Mouse (Mus musculus): ENCODE measurements around the gene Mpi. TPM values are rescaled to one million over a fixed set of nuclear protein-coding genes. Genes with fewer than 3 reads are reported as not detected.

Gene Mpi
- polyA plus RNA-seq, 1 experiment from 2014 or later, result 24.6 TPM

GRCm38 (mm10) chr9:57553119-57553518 is 556 bp upstream of the Mpi start:
- Histone ChIP-seq H3K27ac (replicated peaks) (no peak overlapping the region), H3K4me1 (replicated peaks; ENCODE audit: control insufficient read depth, insufficient read depth) (no peaks in the 10 kb centered on the region; the same call in 1 of the 2 replicates), H3K9ac (ENCODE audit: low read length) (no peak overlapping the region), H3K9me3 (ENCODE audit: control insufficient read depth, low read length) (no peaks in the 10 kb centered on the region), H3K4me3 (ENCODE audit: low read depth, low read length) (no peak overlapping the region), H3K4me2 (replicated peaks; ENCODE audit: low read depth) (no peak overlapping the region), H3K36me3 (ENCODE audit: control insufficient read depth, insufficient read depth, low read length) (peaks cover 6% of the 10 kb centered on the region; the same call in 1 of the 2 replicates), H3K27me3 (ENCODE audit: control insufficient read depth, insufficient read depth, low read length) (no peaks in the 10 kb centered on the region)
- TF ChIP-seq CTCF (IDR thresholded peaks at IDR 0.05; ENCODE audit: low read depth) (no peak), EP300 (optimal IDR thresholded peaks at IDR 0.05) (no peak)
- 77% methylated on average over 11 of the region's 11 CpGs for WGBS
- no peak for ATAC-seq (ENCODE audit: low FRiP score, low TSS enrichment)
- DNase-seq (ENCODE audit: low spot score), result no peak

GRCm38 (mm10) chr9:57550126-57550862 is 2.3 kb downstream of the Mpi start:
- Histone ChIP-seq H3K4me2 (replicated peaks; ENCODE audit: low read depth) (no peak overlapping the region), H3K4me1 (replicated peaks; ENCODE audit: control insufficient read depth, insufficient read depth) (no peaks in the 10 kb centered on the region; the same call in 1 of the 2 replicates), H3K27me3 (ENCODE audit: control insufficient read depth, insufficient read depth, low read length) (no peaks in the 10 kb centered on the region), H3K9ac (ENCODE audit: low read length) (no peak overlapping the region), H3K4me3 (ENCODE audit: low read depth, low read length) (no peak overlapping the region), H3K36me3 (ENCODE audit: control insufficient read depth, insufficient read depth, low read length) (peaks cover 6% of the 10 kb centered on the region; the same call in 1 of the 2 replicates), H3K9me3 (ENCODE audit: control insufficient read depth, low read length) (no peaks in the 10 kb centered on the region), H3K27ac (replicated peaks) (peak overlapping the region; percentile 56)
- TF ChIP-seq CTCF (IDR thresholded peaks at IDR 0.05; ENCODE audit: low read depth) (no peak), EP300 (optimal IDR thresholded peaks at IDR 0.05) (no peak)
- ATAC-seq (ENCODE audit: low FRiP score, low TSS enrichment), result peak; percentile 56
- DNase-seq (ENCODE audit: low spot score), result peak; percentile 62
- 64% methylated on average over 11 of the region's 11 CpGs for WGBS

GRCm38 (mm10) chr9:57549186-57549585 is 3.4 kb downstream of the Mpi start:
- H3K4me1 ChIP-seq (replicated peaks; ENCODE audit: control insufficient read depth, insufficient read depth), result no peaks in the 10 kb centered on the region; the same call in 1 of the 2 replicates
- H3K9ac ChIP-seq (ENCODE audit: low read length), result no peak overlapping the region
- no peak for DNase-seq (ENCODE audit: low spot score)
- H3K9me3 ChIP-seq (ENCODE audit: control insufficient read depth, low read length), result no peaks in the 10 kb centered on the region
- no peak overlapping the region for H3K4me2 ChIP-seq (replicated peaks; ENCODE audit: low read depth)
- ATAC-seq (ENCODE audit: low FRiP score, low TSS enrichment), result no peak
- 99% methylated on average over 4 of the region's 4 CpGs for WGBS
- no peak overlapping the region for H3K4me3 ChIP-seq (ENCODE audit: low read depth, low read length)
- TF ChIP-seq CTCF (IDR thresholded peaks at IDR 0.05; ENCODE audit: low read depth) (no peak), EP300 (optimal IDR thresholded peaks at IDR 0.05) (no peak)
- H3K36me3 ChIP-seq (ENCODE audit: control insufficient read depth, insufficient read depth, low read length), result peaks cover 6% of the 10 kb centered on the region; the same call in 1 of the 2 replicates
- H3K27me3 ChIP-seq (ENCODE audit: control insufficient read depth, insufficient read depth, low read length), result no peaks in the 10 kb centered on the region
- no peak overlapping the region for H3K27ac ChIP-seq (replicated peaks)

- Histone ChIP-seq H3K4me3 (ENCODE audit: low read depth, low read length) (no peak overlapping the region), H3K36me3 (ENCODE audit: control insufficient read depth, insufficient read depth, low read length) (peaks cover 8% of the 10 kb centered on the region; the same call in 1 of the 2 replicates), H3K27me3 (ENCODE audit: control insufficient read depth, insufficient read depth, low read length) (no peaks in the 10 kb centered on the region), H3K9ac (ENCODE audit: low read length) (no peak overlapping the region), H3K4me1 (replicated peaks; ENCODE audit: control insufficient read depth, insufficient read depth) (no peaks in the 10 kb centered on the region; the same call in 1 of the 2 replicates), H3K4me2 (replicated peaks; ENCODE audit: low read depth) (no peak overlapping the region), H3K27ac (replicated peaks) (peak overlapping the region; percentile 67), H3K9me3 (ENCODE audit: control insufficient read depth, low read length) (no peaks in the 10 kb centered on the region)
- DNase-seq (ENCODE audit: low spot score) (peak; percentile 47), ATAC-seq (ENCODE audit: low FRiP score, low TSS enrichment) (no peak; the same call in 1 of the 2 replicates)
- no peak for TF ChIP-seq EP300 (optimal IDR thresholded peaks at IDR 0.05)
- no peak for TF ChIP-seq CTCF (IDR thresholded peaks at IDR 0.05; ENCODE audit: low read depth)
- 79% methylated on average over 11 of the region's 11 CpGs for WGBS
Observed at GRCm38 (mm10) chr9:57547869-57548268, 4.7 kb downstream of the Mpi start.

GRCm38 (mm10) chr9:57547287-57547686 is 5.3 kb downstream of the Mpi start:
- Histone ChIP-seq H3K27ac (replicated peaks) (peak overlapping the region; percentile 67; the same call in 1 of the 2 replicates), H3K4me1 (replicated peaks; ENCODE audit: control insufficient read depth, insufficient read depth) (no peaks in the 10 kb centered on the region; the same call in 1 of the 2 replicates), H3K27me3 (ENCODE audit: control insufficient read depth, insufficient read depth, low read length) (no peaks in the 10 kb centered on the region), H3K9me3 (ENCODE audit: control insufficient read depth, low read length) (no peaks in the 10 kb centered on the region), H3K4me3 (ENCODE audit: low read depth, low read length) (no peak overlapping the region), H3K36me3 (ENCODE audit: control insufficient read depth, insufficient read depth, low read length) (peaks cover 8% of the 10 kb centered on the region; the same call in 1 of the 2 replicates), H3K9ac (ENCODE audit: low read length) (no peak overlapping the region), H3K4me2 (replicated peaks; ENCODE audit: low read depth) (no peak overlapping the region)
- no peak for TF ChIP-seq EP300 (optimal IDR thresholded peaks at IDR 0.05)
- ATAC-seq (ENCODE audit: low FRiP score, low TSS enrichment) (peak; percentile 46), DNase-seq (ENCODE audit: low spot score) (peak; percentile 67)
- WGBS, result 70% methylated on average over 5 of the region's 5 CpGs

- Histone ChIP-seq H3K4me3 (ENCODE audit: low read depth, low read length) (no peak overlapping the region), H3K36me3 (ENCODE audit: control insufficient read depth, insufficient read depth, low read length) (peaks cover 13% of the 10 kb centered on the region; the same call in 1 of the 2 replicates), H3K27ac (replicated peaks) (no peak overlapping the region), H3K27me3 (ENCODE audit: control insufficient read depth, insufficient read depth, low read length) (no peaks in the 10 kb centered on the region), H3K9ac (ENCODE audit: low read length) (no peak overlapping the region), H3K4me2 (replicated peaks; ENCODE audit: low read depth) (no peak overlapping the region), H3K4me1 (replicated peaks; ENCODE audit: control insufficient read depth, insufficient read depth) (no peaks in the 10 kb centered on the region), H3K9me3 (ENCODE audit: control insufficient read depth, low read length) (no peaks in the 10 kb centered on the region)
- no peak for TF ChIP-seq EP300 (optimal IDR thresholded peaks at IDR 0.05)
- no peak for TF ChIP-seq CTCF (IDR thresholded peaks at IDR 0.05; ENCODE audit: low read depth)
- ATAC-seq (ENCODE audit: low FRiP score, low TSS enrichment) (no peak), DNase-seq (ENCODE audit: low spot score) (no peak)
- 91% methylated on average over 3 of the region's 3 CpGs for WGBS
Observed at GRCm38 (mm10) chr9:57543951-57544350, 8.6 kb downstream of the Mpi start.

Measured in stomach, postnatal 0 days (tissue).